Mouse (Mus musculus) embryonic stem cell, embryonic (primary cell): ENCODE measurements at regions not wholly inside any gene's neighbourhood (a gene's known extent, or its start where the extent isn't known, plus 50 kb on each side); places are given as distances from the start of the nearest gene placed in this dataset.
"Not testable (repeated sequence)": the region's sequence is repeated elsewhere in the genome, so short reads cannot be mapped to it uniquely, and the experiment has no call there.

Experiments used
- CTCF ChIA-PET, 4 experiments: fragments of 300-600 bp in 2 of 4; fragments of 350-600 bp in 2 of 4; sonication (Branson Sonifier 250); formaldehyde crosslinking; loops; one replicate each; lab custom pipeline; 2022; ENCODE audit warnings: inconsistent platforms in 2 of 4; lab: Charles Lee
- POLR2A ChIA-PET, 4 experiments: fragments of 300-600 bp in 2 of 4; fragments of 350-600 bp in 2 of 4; sonication (Branson Sonifier 250); formaldehyde crosslinking; loops; one replicate each; lab custom pipeline; 2022; ENCODE audit warnings: antibody characterized with exemption in 4 of 4, inconsistent platforms in 1 of 4; lab: Charles Lee

DNA sequence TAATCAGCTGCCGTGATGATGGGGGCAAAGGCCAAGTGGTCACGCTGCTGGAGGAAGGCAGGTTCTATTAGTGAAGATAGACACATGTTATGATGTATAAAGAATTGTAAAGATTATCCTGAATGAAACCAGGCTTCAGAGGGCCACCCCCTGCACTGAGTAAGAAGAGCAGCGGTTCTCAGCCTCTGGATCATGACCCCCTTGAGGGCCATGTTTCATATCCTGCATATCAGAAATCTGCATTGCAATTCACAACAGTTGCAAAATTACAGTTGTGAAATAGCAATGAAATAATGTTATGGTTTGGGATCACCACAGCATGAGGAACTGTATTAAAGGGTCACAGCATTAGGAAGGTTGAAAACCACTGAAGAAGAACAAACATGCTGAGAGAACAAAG is 162.5 kb upstream of the Zranb2 start:
- POLR2A ChIA-PET, result no interaction called here
- CTCF ChIA-PET, result no interaction called here

DNA sequence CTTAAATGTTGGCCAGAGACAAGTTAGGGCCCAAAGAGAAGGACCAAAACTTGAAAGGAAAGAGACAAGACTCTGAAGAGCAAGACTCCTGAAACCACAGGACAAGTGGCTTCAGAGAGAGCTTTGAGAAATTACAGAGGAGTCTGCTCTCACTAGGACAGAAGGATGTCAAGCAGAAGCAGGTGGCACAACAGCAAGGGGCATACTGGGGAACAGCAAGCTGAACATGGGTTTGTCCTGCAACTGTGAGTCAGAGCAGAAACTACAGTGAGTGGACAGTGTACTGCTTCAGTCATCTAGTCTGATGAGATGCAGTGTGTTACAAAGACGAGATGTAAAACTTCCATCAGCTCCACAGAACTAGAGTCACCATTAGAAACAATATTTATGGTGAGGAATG is 160.6 kb upstream of the Zranb2 start:
- CTCF ChIA-PET, result no interaction called here
- POLR2A ChIA-PET, result no interaction called here

DNA sequence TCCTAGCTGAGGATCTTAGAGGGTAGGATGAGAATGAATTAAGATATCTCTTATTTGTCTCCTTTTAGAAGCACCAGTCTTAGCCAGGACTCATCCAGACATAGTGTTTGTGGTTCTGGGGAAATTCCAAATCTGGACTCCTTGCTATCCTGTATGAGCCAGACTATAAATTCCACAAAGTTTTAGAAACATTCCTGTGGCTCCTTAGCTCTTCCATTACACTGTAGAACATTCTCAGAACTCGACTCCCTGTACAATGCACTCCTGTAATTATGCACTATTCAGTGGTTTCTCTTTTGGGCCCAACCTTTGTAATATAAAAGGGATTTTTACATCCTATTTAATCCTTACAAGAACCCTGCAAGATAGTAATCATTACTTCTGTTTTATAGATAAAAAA is 159.8 kb upstream of the Zranb2 start:
- CTCF ChIA-PET, result no interaction called here
- POLR2A ChIA-PET, result no interaction called here

DNA sequence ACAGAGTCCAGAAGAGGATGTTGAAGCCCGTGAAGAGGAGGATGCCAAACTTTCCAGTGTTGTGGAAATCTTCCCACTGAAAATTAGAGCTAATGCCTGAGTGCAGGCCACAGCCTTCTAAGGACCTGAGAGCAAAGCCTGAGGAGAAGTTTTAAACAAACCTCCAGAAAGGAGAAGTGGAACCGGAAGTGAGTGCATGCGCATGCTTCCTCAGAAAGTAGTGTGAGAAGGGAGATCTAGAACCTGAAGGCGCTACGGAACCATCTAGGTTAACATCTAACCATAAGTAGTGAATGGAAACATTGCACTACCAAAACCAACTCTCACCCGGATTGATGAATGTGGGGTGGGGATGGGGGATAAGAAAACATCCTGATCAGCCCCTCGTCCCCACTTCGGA is 156.4 kb upstream of the Zranb2 start:
- ChIA-PET POLR2A (interaction anchor here in 1 of 4 experiments (0.6 kb wide), 1 partner anchor 132 kb away, joined by 3 read pairs; no protein-coding TSS in a partner anchor), CTCF (interaction anchor here in 1 of 4 experiments (1.3 kb wide), 1 partner anchor 143 kb away, joined by 5 read pairs; no protein-coding TSS in a partner anchor)

DNA sequence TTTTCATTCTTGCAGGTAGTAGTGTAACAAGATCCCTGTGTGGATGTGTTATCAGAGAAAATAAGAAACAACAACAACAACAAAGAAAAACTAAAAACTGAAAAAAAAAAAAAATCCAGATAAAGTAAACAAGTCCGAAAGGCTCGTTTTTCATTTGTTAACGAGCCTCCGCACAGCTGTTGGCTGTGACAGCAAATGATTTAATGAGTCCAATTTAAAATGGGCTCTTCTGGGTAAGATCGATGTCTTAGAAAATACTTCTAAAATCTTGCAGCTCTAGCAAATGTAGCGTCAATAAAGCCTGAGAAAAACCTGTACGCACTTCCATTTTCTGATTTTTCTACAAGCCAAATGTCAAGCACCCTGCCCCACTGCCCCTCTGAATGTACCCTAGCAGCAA is 155.8 kb upstream of the Zranb2 start:
- ChIA-PET POLR2A (interaction anchor here in 1 of 4 experiments (0.6 kb wide), 1 partner anchor 131 kb away, joined by 3 read pairs; no protein-coding TSS in a partner anchor), CTCF (interaction anchor here in 1 of 4 experiments (1.3 kb wide), 1 partner anchor 142 kb away, joined by 5 read pairs; no protein-coding TSS in a partner anchor)

DNA sequence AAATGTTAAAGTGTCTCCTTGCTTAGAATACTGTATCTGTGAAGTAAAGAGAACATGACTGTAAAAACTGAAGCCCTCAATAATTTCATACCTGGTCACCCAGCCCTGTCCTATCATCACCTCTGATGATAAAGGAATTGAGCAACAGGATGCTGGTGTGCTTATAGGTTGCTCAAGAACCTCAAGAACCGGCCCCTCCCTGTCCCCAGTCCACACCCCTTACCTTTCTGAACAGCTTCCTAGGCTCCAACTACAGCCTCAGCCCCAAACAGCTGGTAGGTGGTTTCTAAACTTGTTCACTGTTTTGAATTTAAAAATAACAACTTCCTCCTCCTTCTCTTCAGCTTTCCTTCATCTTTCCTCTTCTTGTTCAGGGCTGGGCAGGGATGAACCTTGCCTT is 142.1 kb upstream of the Zranb2 start:
- ChIA-PET CTCF (no interaction called here), POLR2A (no interaction called here)

DNA sequence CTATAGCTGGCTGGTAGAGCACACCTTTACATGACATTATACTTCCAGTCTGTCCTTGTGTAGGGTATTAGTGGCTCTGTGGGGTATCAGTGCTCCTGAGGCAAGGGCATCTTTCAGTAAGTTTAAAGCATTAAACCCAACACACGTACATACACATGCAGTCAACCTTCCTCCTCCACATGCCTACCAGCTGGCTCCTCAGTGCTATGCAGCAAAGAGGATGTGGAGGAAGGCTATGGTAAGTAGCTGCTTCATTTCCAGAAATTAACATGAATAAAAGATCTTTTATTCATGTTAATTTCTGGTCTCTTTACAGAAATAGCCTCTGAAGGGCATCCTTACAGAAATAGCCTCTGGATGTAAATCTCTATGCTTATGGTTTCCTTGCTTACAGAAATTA is 140.1 kb upstream of the Zranb2 start:
- CTCF ChIA-PET, result no interaction called here
- POLR2A ChIA-PET, result no interaction called here

DNA sequence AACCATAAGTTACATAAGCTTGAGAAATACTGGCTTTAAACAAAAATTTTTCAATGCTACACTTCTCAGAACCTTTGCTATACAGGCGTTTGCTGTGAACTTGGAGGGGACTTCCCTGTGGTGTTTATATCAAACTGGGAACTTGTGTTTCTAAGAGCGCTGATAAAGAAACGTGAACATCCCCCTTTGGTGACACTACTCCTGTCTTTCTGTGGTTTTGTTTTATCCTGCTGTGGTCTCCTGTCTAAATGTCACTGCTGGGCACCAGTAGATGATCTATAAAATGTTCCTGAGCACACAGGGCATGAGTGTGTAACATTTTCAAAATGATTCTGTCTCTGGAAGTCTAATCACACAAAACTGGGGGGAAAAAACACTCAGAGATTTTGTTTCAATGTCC is 134.1 kb upstream of the Zranb2 start:
- ChIA-PET CTCF (interaction anchor here in 1 of 4 experiments (0.8 kb wide), 1 partner anchor 28 kb away, joined by 3 read pairs; no protein-coding TSS in a partner anchor), POLR2A (interaction anchor here in 2 of 4 experiments (0.6 to 0.7 kb wide), 2 partner anchors 320 to 483 kb away, joined by 5 to 12 read pairs; no protein-coding TSS in a partner anchor)

DNA sequence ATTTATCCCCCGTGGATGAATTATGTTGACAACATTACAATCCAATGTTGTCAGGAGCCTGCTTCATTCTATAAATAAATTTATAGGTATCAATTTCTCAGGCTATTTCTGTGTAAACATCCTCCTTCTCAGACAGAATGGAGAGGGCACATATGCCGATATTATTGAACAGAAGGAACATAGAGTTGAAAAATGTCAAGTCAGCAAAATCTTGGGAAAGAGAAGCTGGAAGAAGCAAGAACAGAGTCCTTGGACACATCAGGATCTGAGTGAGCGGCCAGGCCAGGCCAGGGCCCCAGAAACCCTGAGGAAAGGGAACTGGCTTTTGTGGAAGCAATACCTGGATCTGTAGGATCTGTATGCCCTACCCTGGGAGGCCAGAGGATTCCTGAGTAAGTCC is 129.9 kb upstream of the Zranb2 start:
- ChIA-PET CTCF (interaction anchor here in 1 of 4 experiments (0.6 kb wide), 1 partner anchor 161 kb away, joined by 4 read pairs; no protein-coding TSS in a partner anchor), POLR2A (no interaction called here)

DNA sequence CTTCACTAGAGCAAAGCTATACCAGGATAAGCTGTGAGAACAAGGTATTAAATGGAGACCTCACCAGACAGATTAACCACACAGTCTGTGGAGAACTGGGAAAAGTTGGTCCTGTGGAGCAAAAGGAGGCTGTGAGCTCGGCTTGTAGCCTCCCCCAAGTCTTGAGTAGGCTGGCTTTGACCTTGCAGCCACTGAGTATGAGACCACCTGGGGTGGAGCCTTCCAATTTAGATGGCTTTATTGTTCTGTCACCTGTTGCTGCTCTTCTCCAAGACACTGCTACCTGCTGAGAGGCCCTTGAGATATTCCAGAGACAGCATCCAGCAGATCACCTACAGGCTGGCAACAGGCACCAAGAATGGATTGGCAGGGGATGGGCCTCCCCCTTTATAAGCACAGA is 110.5 kb upstream of the Zranb2 start:
- CTCF ChIA-PET, result not testable (repeated sequence)
- POLR2A ChIA-PET, result interaction anchor here in 2 of 4 experiments (0.9 to 1.6 kb wide), 6 partner anchors 15 to 102 kb away, joined by 3 to 5 read pairs (median 3); no protein-coding TSS in a partner anchor

DNA sequence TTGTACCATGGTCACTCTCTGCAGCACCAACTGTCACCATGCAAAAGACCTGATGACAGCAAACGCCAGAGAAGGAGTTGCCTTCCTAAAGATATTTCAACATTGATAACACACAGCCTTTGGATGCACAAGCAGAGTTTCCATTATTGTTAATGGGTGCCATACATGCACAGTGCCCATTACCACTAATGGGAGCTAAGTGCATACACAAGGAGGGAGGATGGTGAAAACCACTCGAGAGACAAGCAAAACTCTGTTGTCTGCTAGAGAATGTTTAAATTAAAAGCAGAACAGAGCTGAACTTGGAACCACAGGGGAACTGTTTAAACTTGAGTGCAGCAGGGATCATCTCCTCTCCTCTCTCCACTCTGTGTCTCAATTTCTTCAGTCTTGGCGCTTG is 107.2 kb upstream of the Zranb2 start:
- POLR2A ChIA-PET, result no interaction called here

DNA sequence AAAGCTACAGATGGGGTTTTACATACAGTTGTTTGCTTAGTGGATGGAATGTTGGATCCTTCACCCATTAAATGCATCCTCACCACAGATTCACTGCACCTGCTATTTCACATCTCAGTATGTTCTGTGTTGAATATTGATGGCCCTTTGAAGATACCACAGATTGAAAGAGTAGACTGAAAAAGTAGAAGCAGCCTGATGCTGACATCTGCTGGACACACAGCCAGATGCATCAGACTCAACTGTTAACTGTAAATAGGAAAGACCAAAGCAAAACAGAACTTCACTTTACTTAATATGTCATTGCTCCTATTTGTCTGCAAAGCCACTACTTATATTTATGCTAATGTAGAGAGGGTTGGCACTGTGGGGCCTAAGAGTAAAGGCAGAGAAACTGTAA is 84.2 kb upstream of the Zranb2 start:
- CTCF ChIA-PET, result interaction anchor here in 1 of 4 experiments (0.6 kb wide), 1 partner anchor 217 kb away, joined by 3 read pairs; no protein-coding TSS in a partner anchor
- POLR2A ChIA-PET, result no interaction called here

More for the DNA sequence above, 107.2 kb upstream of the Zranb2 start:
- CTCF ChIA-PET, result no interaction called here

DNA sequence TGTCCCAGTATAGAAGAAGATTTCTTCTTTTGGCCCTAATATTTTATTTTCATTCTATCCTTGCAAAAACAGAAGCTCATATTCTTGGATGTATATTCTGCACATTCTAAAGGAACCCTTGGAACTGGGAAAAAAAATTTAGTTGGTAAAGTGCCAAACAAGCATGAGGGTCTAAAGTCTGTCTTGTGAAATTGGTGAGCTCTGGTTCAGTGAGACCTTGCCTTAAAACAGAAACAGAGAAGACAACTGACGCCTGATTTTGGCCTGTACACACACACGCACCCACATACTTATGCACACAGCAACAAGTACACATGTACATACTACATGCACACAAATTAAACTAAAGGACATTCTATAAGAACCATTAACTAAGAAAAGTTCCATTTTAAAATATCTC is 62.4 kb upstream of the Zranb2 start:
- ChIA-PET CTCF (interaction anchor here in 1 of 4 experiments (0.7 kb wide), 1 partner anchor 1809 kb away, joined by 3 read pairs; no protein-coding TSS in a partner anchor), POLR2A (no interaction called here)

DNA sequence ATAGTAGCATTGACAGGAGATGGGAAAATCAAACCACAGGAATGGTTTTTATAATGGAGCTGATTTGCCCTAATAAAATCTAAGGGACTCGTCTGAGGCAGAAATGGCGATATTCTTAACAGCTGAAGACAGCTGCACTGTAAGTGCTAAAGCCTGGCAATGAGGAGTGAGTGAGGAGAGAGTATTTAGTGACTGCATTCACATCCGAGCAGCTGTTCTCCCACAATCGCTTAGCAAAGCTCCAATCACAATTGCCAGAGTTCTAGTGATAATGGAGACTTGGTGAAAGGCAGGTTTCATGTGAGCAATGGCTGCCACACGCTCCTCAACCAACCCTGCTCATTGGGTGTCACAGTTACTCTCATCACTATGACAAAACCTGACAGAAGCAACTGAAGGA is 61.3 kb upstream of the Zranb2 start:
- POLR2A ChIA-PET, result no interaction called here
- CTCF ChIA-PET, result no interaction called here

DNA sequence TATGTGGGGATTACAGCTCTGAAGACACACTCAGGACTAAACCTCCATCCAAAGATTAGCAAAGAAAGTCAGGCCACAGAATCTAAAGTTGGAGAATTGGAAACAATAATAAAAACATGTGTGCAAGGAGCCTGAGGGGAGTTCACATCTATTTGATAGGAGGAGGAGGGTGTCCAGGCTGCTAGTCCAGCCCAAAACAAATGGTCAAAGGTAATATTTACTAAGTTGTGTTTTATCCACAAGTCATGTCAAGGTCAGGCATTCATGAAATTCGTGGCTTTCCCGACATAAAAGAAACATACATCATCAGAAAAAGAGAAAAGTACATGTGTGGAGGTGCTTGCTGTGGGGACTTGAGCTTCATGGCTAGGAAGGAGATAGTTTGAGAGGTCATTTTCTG is 56.2 kb upstream of the Zranb2 start:
- CTCF ChIA-PET, result no interaction called here

More for the DNA sequence above, 56.2 kb upstream of the Zranb2 start:
- POLR2A ChIA-PET, result no interaction called here
